Mouse (Mus musculus) heart, embryonic 12.5 days (tissue): ENCODE measurements around the gene Sart1. TPM values are rescaled to one million over a fixed set of nuclear protein-coding genes. Genes with fewer than 3 reads are reported as not detected.
A peak's percentile ranks its signal among the peaks of the same experiment; 100 is the strongest.
"Not testable (repeated sequence)": the region's sequence is repeated elsewhere in the genome, so short reads cannot be mapped to it uniquely, and the experiment has no call there.

Source experiments
- ATAC-seq: fragments of 200-750 bp; cut with Nextera tagmentation; 2 replicates; pipeline ENCODE4 v1.8.0; 2017; ENCODE audit warnings: moderate TSS enrichment, moderate library complexity; ENCODE audit not compliant: insufficient number of reproducible peaks, low FRiP score
- H3K27ac ChIP-seq: fragments of 300-500 bp; sonication (generic); 2 replicates; pipeline ENCODE4 v1.5.1; 2016; ENCODE audit warnings: mild to moderate bottlenecking, moderate library complexity; ENCODE audit not compliant: poor library complexity, severe bottlenecking
- H3K27me3 ChIP-seq: fragments of 300-500 bp; sonication (generic); replicated peaks from 2 replicates; pipeline ENCODE4 v1.6.1; 2016; ENCODE audit warnings: mild to moderate bottlenecking, moderate library complexity
- H3K36me3 ChIP-seq: fragments of 300-500 bp; sonication (generic); 2 replicates; pipeline ENCODE4 v1.6.1; 2016; ENCODE audit warnings: mild to moderate bottlenecking, moderate library complexity
- H3K4me1 ChIP-seq: fragments of 300-500 bp; sonication (generic); replicated peaks from 2 replicates; pipeline ENCODE4 v1.6.1; 2016; ENCODE audit warnings: mild to moderate bottlenecking
- H3K4me2 ChIP-seq: fragments of 300-500 bp; sonication (generic); 2 replicates; pipeline ENCODE4 v1.6.1; 2016; ENCODE audit warnings: mild to moderate bottlenecking, moderate library complexity
- H3K4me3 ChIP-seq: fragments of 300-500 bp; sonication (generic); 2 replicates; pipeline ENCODE4 v1.5.1; 2016; ENCODE audit warnings: mild to moderate bottlenecking
- H3K9ac ChIP-seq: fragments of 300-500 bp; sonication (generic); 2 replicates; pipeline ENCODE4 v1.6.1; 2016; ENCODE audit warnings: mild to moderate bottlenecking, moderate library complexity
- H3K9me3 ChIP-seq: fragments of 300-500 bp; sonication (generic); replicated peaks from 2 replicates; pipeline ENCODE4 v1.6.1; 2016; ENCODE audit warnings: mild to moderate bottlenecking, moderate library complexity
- WGBS: fragments of 180-500 bp; shearing (Covaris S2); methylation state at CpG from one replicate; pipeline ENCODE4 v1.1.7; 2016; 5-methylcytosine and 5-hydroxymethylcytosine counted together
- polyA plus RNA-seq: library from polyadenylated mRNA; unstranded; fragments of >200 nt; fragmentation: Nextera tagmentation; extraction: Ambion mirVana; gene quantifications from 2 replicates; pipeline ENCODE4 v1.2.1, GENCODE M21; 2016

Gene Sart1
- polyA plus RNA-seq, 1 experiment from 2014 or later, result 61.6 TPM

- H3K9ac ChIP-seq, result peak overlapping the region; percentile 87
- WGBS, result 9% methylated on average over 11 of the region's 11 CpGs
- H3K36me3 ChIP-seq, result peaks cover 63% of the 10 kb centered on the region
- ATAC-seq, result no peak
- peak overlapping the region; percentile 97 for H3K4me2 ChIP-seq
- H3K9me3 ChIP-seq, result no peaks in the 10 kb centered on the region
- H3K27ac ChIP-seq, result peak overlapping the region; percentile 98
- H3K4me3 ChIP-seq, result peak overlapping the region; percentile 99
- H3K27me3 ChIP-seq, result no peaks in the 10 kb centered on the region
- H3K4me1 ChIP-seq, result peaks cover 19% of the 10 kb centered on the region
Measured at GRCm38 (mm10) chr19:5367455-5367854, 21.0 kb downstream of the Sart1 start.

- peak; percentile 7; the same call in 1 of the 2 replicates for ATAC-seq
Measured at GRCm38 (mm10) chr19:5367053-5367359, 21.5 kb downstream of the Sart1 start, which contains the start of gene Banf1. Gene Banf1, minus strand, starts transcription at chr19:5367168.

DNA sequence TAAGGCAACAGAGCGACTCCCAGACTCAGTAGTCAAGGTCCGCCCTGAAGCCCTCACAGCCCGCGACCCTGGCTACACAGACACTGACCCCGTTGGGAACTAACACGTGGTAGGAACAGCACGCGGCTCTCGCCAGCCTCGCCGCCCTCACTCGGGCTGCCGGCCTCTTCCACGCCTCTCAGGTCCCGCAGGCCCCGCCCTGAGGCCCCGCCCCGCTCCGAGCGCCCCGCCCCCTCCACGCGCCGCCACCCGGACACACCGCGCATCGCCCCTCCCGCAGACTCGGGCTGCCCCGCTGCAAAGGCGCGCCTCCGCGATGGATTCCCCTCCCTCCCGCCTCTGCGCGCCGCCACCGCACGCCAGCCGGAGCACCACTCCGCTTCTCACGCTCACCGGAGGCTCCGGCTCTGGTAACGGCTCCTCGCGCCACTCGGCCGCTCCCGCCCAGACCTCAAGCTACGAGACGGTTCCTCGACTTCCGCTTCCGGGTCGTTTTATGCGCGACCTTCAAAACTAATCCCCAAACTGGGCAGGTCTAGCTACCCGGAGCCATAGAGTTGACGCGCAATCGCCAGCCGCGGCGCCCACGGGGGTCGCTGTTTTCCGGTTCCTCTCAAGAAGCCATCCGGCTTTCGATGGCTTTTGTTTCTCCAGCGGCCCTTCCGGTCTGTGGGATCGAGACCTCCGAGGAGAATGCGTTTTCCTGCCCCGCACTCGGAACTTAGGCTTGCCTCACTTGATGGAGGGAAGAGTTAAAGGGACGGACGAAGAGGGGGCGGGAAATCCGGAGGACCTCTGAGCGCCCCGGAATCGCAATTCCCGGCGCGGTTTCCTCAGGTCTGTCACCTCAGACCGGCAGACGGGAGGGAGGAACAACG is 22.1 kb downstream of the Sart1 start, which contains the start of gene Eif1ad:
Eif1ad (plus strand) TSS at position 567 of the 878 bp plus-strand sequence.
- Histone ChIP-seq H3K36me3 (peaks cover 53% of the 10 kb centered on the region), H3K9ac (peak within 1 kb of the TSS; percentile 87), H3K4me2 (peak within 1 kb of the TSS; percentile 97), H3K4me3 (peak within 1 kb of the TSS; percentile 99), H3K27me3 (no peaks in the 10 kb centered on the region), H3K27ac (peak within 1 kb of the TSS; percentile 98), H3K4me1 (peaks cover 23% of the 10 kb centered on the region), H3K9me3 (no peaks in the 10 kb centered on the region)
- ATAC-seq, result peak; percentile 94
- WGBS, result under 1% methylated on average over 88 of the region's 92 CpGs

More at GRCm38 (mm10) chr19:5367053-5367359, 21.5 kb downstream of the Sart1 start, which contains the start of gene Banf1:
- Histone ChIP-seq H3K4me2 (peak within 1 kb of the TSS; percentile 97), H3K36me3 (peaks cover 59% of the 10 kb centered on the region), H3K4me3 (peak within 1 kb of the TSS; percentile 99), H3K27me3 (no peaks in the 10 kb centered on the region), H3K4me1 (peaks cover 19% of the 10 kb centered on the region), H3K9me3 (no peaks in the 10 kb centered on the region), H3K27ac (peak within 1 kb of the TSS; percentile 98), H3K9ac (peak within 1 kb of the TSS; percentile 87)
- under 1% methylated on average over 33 of the region's 33 CpGs for WGBS

- no peak for ATAC-seq
- H3K4me3 ChIP-seq, result peak overlapping the region; percentile 99
- H3K4me2 ChIP-seq, result peak overlapping the region; percentile 97
- no peaks in the 10 kb centered on the region for H3K9me3 ChIP-seq
- H3K9ac ChIP-seq, result peak overlapping the region; percentile 87
- no peaks in the 10 kb centered on the region for H3K27me3 ChIP-seq
- peaks cover 49% of the 10 kb centered on the region for H3K36me3 ChIP-seq
- H3K27ac ChIP-seq, result peak overlapping the region; percentile 98
- WGBS, result 16% methylated on average over 11 of the region's 11 CpGs
- H3K4me1 ChIP-seq, result peaks cover 23% of the 10 kb centered on the region
Measured at GRCm38 (mm10) chr19:5365751-5366150, 22.8 kb downstream of the Sart1 start.

GRCm38 (mm10) chr19:5364124-5364523 is 24.4 kb downstream of the Sart1 start:
- peaks cover 33% of the 10 kb centered on the region for H3K36me3 ChIP-seq
- no peak overlapping the region for H3K4me3 ChIP-seq
- WGBS, result 91% methylated on average over 2 of the region's 2 CpGs
- H3K9me3 ChIP-seq, result no peaks in the 10 kb centered on the region
- peaks cover 23% of the 10 kb centered on the region for H3K4me1 ChIP-seq
- no peak for ATAC-seq
- H3K4me2 ChIP-seq, result no peak overlapping the region
- H3K9ac ChIP-seq, result no peak overlapping the region
- no peak overlapping the region for H3K27ac ChIP-seq
- H3K27me3 ChIP-seq, result no peaks in the 10 kb centered on the region

- H3K9me3 ChIP-seq, result no peaks in the 10 kb centered on the region
- no peak overlapping the region for H3K4me2 ChIP-seq
- H3K27ac ChIP-seq, result no peak overlapping the region
- H3K27me3 ChIP-seq, result no peaks in the 10 kb centered on the region
- peaks cover 21% of the 10 kb centered on the region for H3K36me3 ChIP-seq
- no peak for ATAC-seq
- WGBS, result 79% methylated on average over 2 of the region's 2 CpGs
- H3K4me1 ChIP-seq, result peaks cover 11% of the 10 kb centered on the region
- no peak overlapping the region for H3K4me3 ChIP-seq
- no peak overlapping the region for H3K9ac ChIP-seq
Measured at GRCm38 (mm10) chr19:5362186-5362585, 26.3 kb downstream of the Sart1 start.

GRCm38 (mm10) chr19:5356080-5356479 is 32.4 kb downstream of the Sart1 start:
- Histone ChIP-seq H3K4me3 (no peak overlapping the region), H3K36me3 (no peaks in the 10 kb centered on the region), H3K4me2 (no peak overlapping the region), H3K9ac (no peak overlapping the region), H3K27me3 (no peaks in the 10 kb centered on the region), H3K27ac (no peak overlapping the region), H3K4me1 (no peaks in the 10 kb centered on the region), H3K9me3 (no peaks in the 10 kb centered on the region)
- no peak for ATAC-seq
- WGBS, result no CpG with 5 or more reads among the region's 1 CpGs

DNA sequence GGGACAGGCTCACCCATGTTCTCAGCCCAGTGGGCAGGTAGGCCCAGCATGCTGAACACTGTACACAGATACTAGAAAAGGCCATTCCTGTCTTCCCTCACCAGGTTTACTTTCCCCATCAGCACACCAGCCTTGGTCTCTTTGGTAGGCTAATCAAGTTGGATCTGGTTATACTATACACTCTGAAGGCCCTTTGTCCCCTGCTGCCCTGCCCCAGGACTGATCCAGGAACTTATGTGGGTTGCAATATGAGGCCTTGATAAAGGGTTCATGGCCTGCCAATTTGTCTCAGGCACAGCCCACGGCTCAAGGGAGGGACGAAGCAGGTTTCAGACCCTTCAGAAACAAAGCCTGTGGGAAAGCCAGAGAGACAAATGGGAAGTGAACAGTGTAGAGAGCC is 34.9 kb downstream of the Sart1 start:
- no peak overlapping the region for H3K4me3 ChIP-seq
- 80% methylated on average over 2 of the region's 2 CpGs for WGBS
- no peaks in the 10 kb centered on the region for H3K36me3 ChIP-seq
- no peak overlapping the region for H3K4me2 ChIP-seq
- no peak overlapping the region for H3K27ac ChIP-seq
- peaks cover 7% of the 10 kb centered on the region for H3K4me1 ChIP-seq
- ATAC-seq, result no peak
- H3K9ac ChIP-seq, result no peak overlapping the region
- peaks cover 3% of the 10 kb centered on the region; the same call in 1 of the 2 replicates for H3K27me3 ChIP-seq
- H3K9me3 ChIP-seq, result no peaks in the 10 kb centered on the region

DNA sequence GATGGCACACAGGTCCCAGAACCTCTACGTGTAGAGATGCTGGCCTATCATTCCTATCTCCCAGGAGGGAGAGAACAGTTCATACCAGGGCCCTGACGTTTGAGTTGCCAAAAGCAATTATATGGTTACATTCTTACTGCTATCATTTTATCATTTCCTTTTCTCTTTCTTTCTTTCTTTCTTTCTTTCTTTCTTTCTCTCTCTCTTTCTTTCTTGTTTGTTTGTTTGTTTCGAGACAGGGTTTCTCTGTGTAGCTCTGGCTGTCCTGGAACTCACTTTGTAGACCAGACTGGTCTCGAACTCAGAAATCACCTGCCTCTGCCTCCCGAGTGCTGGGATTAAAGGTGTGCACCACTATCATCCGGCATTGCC is 39.0 kb downstream of the Sart1 start, which contains the start of gene Cst6:
Cst6 (minus strand) TSS at position 73 of the 372 bp plus-strand sequence.
- H3K27ac ChIP-seq, ATAC-seq, H3K36me3 ChIP-seq, H3K27me3 ChIP-seq, H3K9me3 ChIP-seq: not testable (repeated sequence)
- Histone ChIP-seq H3K4me2 (peak within 1 kb of the TSS; percentile 90), H3K4me1 (peaks cover 16% of the 10 kb centered on the region), H3K9ac (peak within 1 kb of the TSS; percentile 74), H3K4me3 (peak within 1 kb of the TSS; percentile 52)
- 67% methylated on average over 6 of the region's 6 CpGs for WGBS

- Histone ChIP-seq H3K9ac (peak overlapping the region; percentile 74), H3K27me3 (peaks cover 3% of the 10 kb centered on the region; the same call in 1 of the 2 replicates), H3K4me1 (peaks cover 16% of the 10 kb centered on the region), H3K9me3 (no peaks in the 10 kb centered on the region), H3K36me3 (no peaks in the 10 kb centered on the region), H3K4me3 (peak overlapping the region; percentile 52), H3K27ac (no peak overlapping the region), H3K4me2 (peak overlapping the region; percentile 90)
- 7% methylated on average over 34 of the region's 34 CpGs for WGBS
- no peak for ATAC-seq
Measured at GRCm38 (mm10) chr19:5348526-5349501, 39.7 kb downstream of the Sart1 start.
